Mouse (Mus musculus): Measurements from ENCODE around the gene Irgc1. TPM values are rescaled to one million over a fixed set of nuclear protein-coding genes. Genes with fewer than 3 reads are reported as not detected.

Irgc1 gene
- polyA plus RNA-seq, 1 experiment = 19.9 TPM

DNA sequence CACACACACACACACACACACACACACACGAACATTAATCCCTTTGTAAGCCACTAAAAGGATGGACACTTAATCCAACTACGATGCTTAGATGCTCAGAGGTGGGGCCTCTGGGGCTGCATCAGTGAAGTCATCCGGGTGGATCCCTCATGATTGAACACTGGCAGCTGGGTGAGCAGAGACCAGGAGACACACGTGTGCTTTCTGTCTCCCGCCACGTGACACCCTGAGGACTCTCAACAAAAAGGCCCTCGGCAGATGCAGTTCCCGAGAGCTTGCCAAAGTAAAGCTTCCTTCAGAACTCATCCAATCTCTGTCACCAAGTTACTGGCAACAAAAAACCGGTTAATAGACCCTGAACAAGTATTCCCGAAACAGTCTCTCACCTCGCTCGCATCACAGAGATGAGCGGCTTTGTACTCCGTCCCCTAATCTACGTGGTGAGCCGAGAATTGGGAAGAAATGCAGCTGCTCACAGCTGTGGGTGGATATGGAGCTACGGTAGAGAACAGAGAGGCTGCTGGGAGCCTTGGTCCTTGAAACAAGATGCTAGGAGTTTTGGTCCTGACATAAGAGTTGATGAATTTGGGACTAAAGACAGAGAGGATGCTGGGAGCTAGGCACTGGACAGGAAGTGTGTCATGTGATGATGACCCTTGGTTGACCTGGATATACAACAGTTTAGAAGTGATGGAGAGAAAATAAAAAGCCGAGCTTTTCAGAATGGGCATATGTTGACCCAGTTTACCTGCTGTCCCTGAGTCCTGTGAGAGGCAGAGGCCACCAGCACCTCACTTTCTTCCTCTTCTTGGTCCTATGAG lies 28.2 kb upstream of the Irgc1 start:
- DNase-seq (ENCODE audit: low read depth in 1 of 2, low spot score in 2 of 2) = no peak
- no peak for TF ChIP-seq CTCF (IDR thresholded peaks at IDR 0.05; ENCODE audit: extremely low read depth, insufficient read depth, insufficient read length, insufficient replicate concordance)
- no peak for TF ChIP-seq POLR2A (IDR thresholded peaks at IDR 0.05; ENCODE audit: low read depth, low read length)
- Histone ChIP-seq H3K36me3 (ENCODE audit: control insufficient read depth, insufficient read depth, low read length) (peaks cover 3% of the 10 kb centered on the region), H3K27me3 (ENCODE audit: control insufficient read depth, insufficient read depth, low read length) (peaks cover 15% of the 10 kb centered on the region), H3K4me3 (ENCODE audit: extremely low read depth, insufficient read depth, insufficient read length) (no peak overlapping the region), H3K4me1 (ENCODE audit: control insufficient read depth, insufficient read depth, insufficient read length) (peaks cover 8% of the 10 kb centered on the region), H3K27ac (ENCODE audit: insufficient read depth, low read length) (no peak overlapping the region)
- 79% methylated on average over 18 of the region's 18 CpGs for whole genome bisulfite sequencing

DNA sequence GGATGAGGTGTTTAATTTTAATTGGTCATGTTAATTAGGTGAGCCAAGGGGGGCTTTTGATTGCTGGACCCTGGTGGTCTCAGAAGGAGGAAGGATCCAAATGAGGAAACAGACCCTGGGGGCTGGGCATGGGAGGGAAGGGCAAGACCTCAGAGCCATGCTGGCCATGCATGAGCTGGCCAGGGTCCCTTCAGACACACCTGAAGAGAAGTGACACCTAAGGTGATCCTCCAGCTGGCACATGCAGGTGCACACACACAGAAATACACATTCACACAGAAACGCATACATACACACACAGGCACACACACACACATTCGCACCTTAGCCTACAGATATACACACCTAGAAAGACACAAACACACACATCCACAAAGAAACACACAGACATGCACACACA lies 27.6 kb upstream of the Irgc1 start:
- peaks cover 8% of the 10 kb centered on the region for H3K4me1 ChIP-seq (ENCODE audit: control insufficient read depth, insufficient read depth, insufficient read length)
- DNase-seq (ENCODE audit: low read depth in 1 of 2, low spot score in 2 of 2) = no peak
- TF ChIP-seq POLR2A (IDR thresholded peaks at IDR 0.05; ENCODE audit: low read depth, low read length) = no peak
- TF ChIP-seq CTCF (IDR thresholded peaks at IDR 0.05; ENCODE audit: extremely low read depth, insufficient read depth, insufficient read length, insufficient replicate concordance) = no peak
- H3K27ac ChIP-seq (ENCODE audit: insufficient read depth, low read length) = no peak overlapping the region
- peaks cover 15% of the 10 kb centered on the region for H3K27me3 ChIP-seq (ENCODE audit: control insufficient read depth, insufficient read depth, low read length)
- 86% methylated on average over 2 of the region's 2 CpGs for WGBS
- no peak overlapping the region for H3K4me3 ChIP-seq (ENCODE audit: extremely low read depth, insufficient read depth, insufficient read length)
- H3K36me3 ChIP-seq (ENCODE audit: control insufficient read depth, insufficient read depth, low read length) = peaks cover 5% of the 10 kb centered on the region

DNA sequence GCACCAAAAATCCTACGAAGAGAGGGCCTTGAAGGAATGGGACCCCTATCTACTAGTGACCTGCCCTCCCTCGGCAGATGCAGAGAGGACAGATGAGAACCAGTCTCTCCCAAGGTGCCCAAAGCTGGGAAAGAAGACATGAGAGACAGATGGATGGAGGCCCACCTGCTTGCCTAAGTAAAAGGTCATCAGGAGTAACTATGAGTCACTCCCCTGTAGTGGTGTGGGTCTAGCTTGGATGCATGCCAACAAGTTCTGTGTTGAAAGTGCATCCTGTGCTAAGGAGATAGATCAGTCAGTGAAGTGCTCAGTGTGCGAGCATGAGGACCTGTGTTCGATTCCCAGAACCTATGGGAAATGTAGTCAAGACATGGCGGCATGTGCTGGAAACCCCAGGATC lies 26.8 kb upstream of the Irgc1 start:
- Histone ChIP-seq H3K4me3 (ENCODE audit: extremely low read depth, insufficient read depth, insufficient read length) (no peak overlapping the region), H3K36me3 (ENCODE audit: control insufficient read depth, insufficient read depth, low read length) (peaks cover 10% of the 10 kb centered on the region), H3K4me1 (ENCODE audit: control insufficient read depth, insufficient read depth, insufficient read length) (peaks cover 8% of the 10 kb centered on the region), H3K27ac (ENCODE audit: insufficient read depth, low read length) (no peak overlapping the region), H3K27me3 (ENCODE audit: control insufficient read depth, insufficient read depth, low read length) (peaks cover 15% of the 10 kb centered on the region)
- TF ChIP-seq POLR2A (IDR thresholded peaks at IDR 0.05; ENCODE audit: low read depth, low read length) (no peak), CTCF (IDR thresholded peaks at IDR 0.05; ENCODE audit: extremely low read depth, insufficient read depth, insufficient read length, insufficient replicate concordance) (no peak)
- no peak for DNase-seq (ENCODE audit: low read depth in 1 of 2, low spot score in 2 of 2)
- 86% methylated on average over 5 of the region's 5 CpGs for WGBS

GRCm38 (mm10) chr7:24476856-24477255 lies 24.8 kb upstream of the Irgc1 start:
- no peak for DNase-seq (ENCODE audit: low read depth in 1 of 2, low spot score in 2 of 2)
- no peak overlapping the region for H3K4me3 ChIP-seq (ENCODE audit: extremely low read depth, insufficient read depth, insufficient read length)
- peaks cover 24% of the 10 kb centered on the region for H3K36me3 ChIP-seq (ENCODE audit: control insufficient read depth, insufficient read depth, low read length)
- H3K27ac ChIP-seq (ENCODE audit: insufficient read depth, low read length) = no peak overlapping the region
- 92% methylated on average over 7 of the region's 7 CpGs for WGBS
- H3K27me3 ChIP-seq (ENCODE audit: control insufficient read depth, insufficient read depth, low read length) = peaks cover 4% of the 10 kb centered on the region; the same call in 1 of the 2 replicates
- peaks cover 7% of the 10 kb centered on the region for H3K4me1 ChIP-seq (ENCODE audit: control insufficient read depth, insufficient read depth, insufficient read length)
- TF ChIP-seq POLR2A (IDR thresholded peaks at IDR 0.05; ENCODE audit: low read depth, low read length) (no peak), CTCF (IDR thresholded peaks at IDR 0.05; ENCODE audit: extremely low read depth, insufficient read depth, insufficient read length, insufficient replicate concordance) (no peak)

DNA sequence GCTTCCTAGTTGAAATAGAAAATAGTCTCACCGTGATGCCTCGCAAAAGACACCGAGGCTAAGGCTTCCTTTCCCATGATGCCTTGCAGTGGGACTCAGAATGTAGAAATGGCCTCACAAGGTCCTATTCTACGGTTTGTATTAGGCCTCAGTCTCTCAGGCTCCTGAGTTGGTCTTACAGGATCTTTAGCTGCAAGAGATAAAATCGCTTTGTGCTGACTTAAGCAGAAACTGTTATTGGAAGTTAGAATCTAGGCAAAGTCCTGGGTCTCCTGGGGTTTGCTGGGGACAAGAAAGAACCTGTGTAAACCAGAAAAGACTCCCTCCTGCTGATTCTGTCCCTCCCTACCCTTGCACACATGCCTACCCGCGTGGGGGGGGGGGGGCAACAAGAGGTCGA lies 24.2 kb upstream of the Irgc1 start:
- Histone ChIP-seq H3K4me1 (ENCODE audit: control insufficient read depth, insufficient read depth, insufficient read length) (peaks cover 2% of the 10 kb centered on the region; the same call in 1 of the 2 replicates), H3K27me3 (ENCODE audit: control insufficient read depth, insufficient read depth, low read length) (no peaks in the 10 kb centered on the region), H3K27ac (ENCODE audit: insufficient read depth, low read length) (no peak overlapping the region), H3K36me3 (ENCODE audit: control insufficient read depth, insufficient read depth, low read length) (peaks cover 24% of the 10 kb centered on the region), H3K4me3 (ENCODE audit: extremely low read depth, insufficient read depth, insufficient read length) (no peak overlapping the region)
- no peak for TF ChIP-seq CTCF (IDR thresholded peaks at IDR 0.05; ENCODE audit: extremely low read depth, insufficient read depth, insufficient read length, insufficient replicate concordance)
- no peak for DNase-seq (ENCODE audit: low read depth in 1 of 2, low spot score in 2 of 2)
- 84% methylated on average over 8 of the region's 8 CpGs for WGBS

- Histone ChIP-seq H3K27me3 (ENCODE audit: control insufficient read depth, insufficient read depth, low read length) (no peaks in the 10 kb centered on the region), H3K27ac (ENCODE audit: insufficient read depth, low read length) (no peak overlapping the region), H3K36me3 (ENCODE audit: control insufficient read depth, insufficient read depth, low read length) (peaks cover 27% of the 10 kb centered on the region), H3K4me3 (ENCODE audit: extremely low read depth, insufficient read depth, insufficient read length) (no peak overlapping the region), H3K4me1 (ENCODE audit: control insufficient read depth, insufficient read depth, insufficient read length) (peaks cover 2% of the 10 kb centered on the region; the same call in 1 of the 2 replicates)
- no peak for TF ChIP-seq CTCF (IDR thresholded peaks at IDR 0.05; ENCODE audit: extremely low read depth, insufficient read depth, insufficient read length, insufficient replicate concordance)
- TF ChIP-seq POLR2A (IDR thresholded peaks at IDR 0.05; ENCODE audit: low read depth, low read length) = no peak
- WGBS = 87% methylated on average over 21 of the region's 21 CpGs
- DNase-seq (ENCODE audit: low read depth in 1 of 2, low spot score in 2 of 2) = no peak
Measured at GRCm38 (mm10) chr7:24474811-24475506, 22.9 kb upstream of the Irgc1 start.

All from spleen, adult 2 months (tissue).